Mouse (Mus musculus): ENCODE results near the gene Sgcd.

GRCm38 (mm10) chr11:47371616-47372015 lies 617.2 kb downstream of the Sgcd start:
- TF ChIP-seq CEBPB (IDR thresholded peaks at IDR 0.05; ENCODE audit: insufficient read depth, poor library complexity, severe bottlenecking) (no peak), MYOG (IDR thresholded peaks at IDR 0.05; ENCODE audit: control insufficient read depth in 1 of 3, insufficient read depth in 1 of 3, insufficient read length in 2 of 3, low read depth in 2 of 3) (no peak), REST (IDR thresholded peaks at IDR 0.05; ENCODE audit: insufficient read depth, insufficient read length) (no peak), POLR2A (IDR thresholded peaks at IDR 0.05; ENCODE audit: insufficient read length, low read depth) (no peak), MAX (IDR thresholded peaks at IDR 0.05; ENCODE audit: low read depth) (no peak), E2F4 (IDR thresholded peaks at IDR 0.05; ENCODE audit: insufficient read depth) (no peak), TCF3 (IDR thresholded peaks at IDR 0.05; ENCODE audit: insufficient read length, low read depth) (no peak)
